Mouse (Mus musculus): ENCODE measurements at regions not wholly inside any gene's neighbourhood (a gene's known extent, or its start where the extent isn't known, plus 50 kb on each side); places are given as distances from the start of the nearest gene placed in this dataset.

- no peak for DNase-seq (ENCODE audit: low spot score)
- 89% methylated on average over 1 of the region's 1 CpGs for WGBS
- Histone ChIP-seq H3K27me3 (ENCODE audit: control insufficient read depth, insufficient read depth, low read length) (no peaks in the 10 kb centered on the region), H3K4me1 (ENCODE audit: control insufficient read depth, insufficient read depth) (no peaks in the 10 kb centered on the region), H3K9me3 (replicated peaks; ENCODE audit: control insufficient read depth, low read length) (no peaks in the 10 kb centered on the region), H3K4me3 (ENCODE audit: low read depth, low read length) (no peak overlapping the region), H3K36me3 (replicated peaks; ENCODE audit: control insufficient read depth, insufficient read depth, low read length) (no peaks in the 10 kb centered on the region), H3K9ac (replicated peaks; ENCODE audit: low read depth, low read length) (no peak overlapping the region), H3K4me2 (ENCODE audit: low read depth, low read length) (no peak overlapping the region), H3K27ac (ENCODE audit: low read depth) (no peak overlapping the region)
- ATAC-seq (ENCODE audit: insufficient read depth, low read depth), result no peak
- no peak for TF ChIP-seq EP300 (IDR thresholded peaks at IDR 0.05; ENCODE audit: low read depth)
- no peak for TF ChIP-seq CTCF (IDR thresholded peaks at IDR 0.05; ENCODE audit: low read depth)
These were observed 714.2 kb upstream of the Nrsn1 start for GRCm38 (mm10) chr13:25984535-25984934.

- DNase-seq (ENCODE audit: low spot score) (no peak), ATAC-seq (ENCODE audit: insufficient read depth, low read depth) (no peak)
- no peak overlapping the region for H3K4me2 ChIP-seq (ENCODE audit: low read depth, low read length)
- no peaks in the 10 kb centered on the region for H3K27me3 ChIP-seq (ENCODE audit: control insufficient read depth, insufficient read depth, low read length)
- H3K27ac ChIP-seq (ENCODE audit: low read depth), result no peak overlapping the region
- no peak overlapping the region for H3K9ac ChIP-seq (replicated peaks; ENCODE audit: low read depth, low read length)
- H3K4me3 ChIP-seq (ENCODE audit: low read depth, low read length), result no peak overlapping the region
- no peaks in the 10 kb centered on the region for H3K36me3 ChIP-seq (replicated peaks; ENCODE audit: control insufficient read depth, insufficient read depth, low read length)
- 48% methylated on average over 1 of the region's 1 CpGs for WGBS
- H3K4me1 ChIP-seq (ENCODE audit: control insufficient read depth, insufficient read depth), result no peaks in the 10 kb centered on the region
- TF ChIP-seq CTCF (IDR thresholded peaks at IDR 0.05; ENCODE audit: low read depth) (no peak), EP300 (IDR thresholded peaks at IDR 0.05; ENCODE audit: low read depth) (no peak)
- no peaks in the 10 kb centered on the region for H3K9me3 ChIP-seq (replicated peaks; ENCODE audit: control insufficient read depth, low read length)
These were observed 713.4 kb upstream of the Nrsn1 start for GRCm38 (mm10) chr13:25983659-25984058.

- 53% methylated on average over 1 of the region's 1 CpGs for WGBS
- TF ChIP-seq EP300 (IDR thresholded peaks at IDR 0.05; ENCODE audit: low read depth) (no peak), CTCF (IDR thresholded peaks at IDR 0.05; ENCODE audit: low read depth) (no peak)
- Histone ChIP-seq H3K9ac (replicated peaks; ENCODE audit: low read depth, low read length) (no peak overlapping the region), H3K27ac (ENCODE audit: low read depth) (no peak overlapping the region), H3K4me1 (ENCODE audit: control insufficient read depth, insufficient read depth) (no peaks in the 10 kb centered on the region), H3K27me3 (ENCODE audit: control insufficient read depth, insufficient read depth, low read length) (no peaks in the 10 kb centered on the region), H3K4me2 (ENCODE audit: low read depth, low read length) (no peak overlapping the region), H3K4me3 (ENCODE audit: low read depth, low read length) (no peak overlapping the region), H3K9me3 (replicated peaks; ENCODE audit: control insufficient read depth, low read length) (no peaks in the 10 kb centered on the region), H3K36me3 (replicated peaks; ENCODE audit: control insufficient read depth, insufficient read depth, low read length) (no peaks in the 10 kb centered on the region)
- DNase-seq (ENCODE audit: low spot score), result no peak
- ATAC-seq (ENCODE audit: insufficient read depth, low read depth), result no peak
These were observed 708.3 kb upstream of the Nrsn1 start for GRCm38 (mm10) chr13:25978648-25979047.

GRCm38 (mm10) chr13:25958592-25958991 is 688.3 kb upstream of the Nrsn1 start:
- H3K4me2 ChIP-seq (ENCODE audit: low read depth, low read length), result no peak overlapping the region
- no peak for ATAC-seq (ENCODE audit: insufficient read depth, low read depth)
- no peak overlapping the region for H3K9ac ChIP-seq (replicated peaks; ENCODE audit: low read depth, low read length)
- H3K27me3 ChIP-seq (ENCODE audit: control insufficient read depth, insufficient read depth, low read length), result no peaks in the 10 kb centered on the region
- H3K27ac ChIP-seq (ENCODE audit: low read depth), result no peak overlapping the region
- H3K9me3 ChIP-seq (replicated peaks; ENCODE audit: control insufficient read depth, low read length), result no peaks in the 10 kb centered on the region
- H3K36me3 ChIP-seq (replicated peaks; ENCODE audit: control insufficient read depth, insufficient read depth, low read length), result no peaks in the 10 kb centered on the region
- no peak for DNase-seq (ENCODE audit: low spot score)
- H3K4me1 ChIP-seq (ENCODE audit: control insufficient read depth, insufficient read depth), result peaks cover 11% of the 10 kb centered on the region; the same call in 1 of the 2 replicates
- H3K4me3 ChIP-seq (ENCODE audit: low read depth, low read length), result no peak overlapping the region
- TF ChIP-seq CTCF (IDR thresholded peaks at IDR 0.05; ENCODE audit: low read depth) (no peak), EP300 (IDR thresholded peaks at IDR 0.05; ENCODE audit: low read depth) (no peak)

- no peak for TF ChIP-seq EP300 (IDR thresholded peaks at IDR 0.05; ENCODE audit: low read depth)
- no peak for TF ChIP-seq CTCF (IDR thresholded peaks at IDR 0.05; ENCODE audit: low read depth)
- no peak for DNase-seq (ENCODE audit: low spot score)
- ATAC-seq (ENCODE audit: insufficient read depth, low read depth), result no peak
- Histone ChIP-seq H3K9me3 (replicated peaks; ENCODE audit: control insufficient read depth, low read length) (no peaks in the 10 kb centered on the region), H3K36me3 (replicated peaks; ENCODE audit: control insufficient read depth, insufficient read depth, low read length) (no peaks in the 10 kb centered on the region), H3K4me2 (ENCODE audit: low read depth, low read length) (no peak overlapping the region), H3K4me1 (ENCODE audit: control insufficient read depth, insufficient read depth) (peaks cover 11% of the 10 kb centered on the region; the same call in 1 of the 2 replicates), H3K4me3 (ENCODE audit: low read depth, low read length) (no peak overlapping the region), H3K27me3 (ENCODE audit: control insufficient read depth, insufficient read depth, low read length) (no peaks in the 10 kb centered on the region), H3K27ac (ENCODE audit: low read depth) (no peak overlapping the region), H3K9ac (replicated peaks; ENCODE audit: low read depth, low read length) (no peak overlapping the region)
- 58% methylated on average over 4 of the region's 4 CpGs for WGBS
These were observed 687.8 kb upstream of the Nrsn1 start for GRCm38 (mm10) chr13:25958153-25958466.

GRCm38 (mm10) chr13:25957451-25958152 is 687.3 kb upstream of the Nrsn1 start:
- ATAC-seq (ENCODE audit: insufficient read depth, low read depth) (no peak), DNase-seq (ENCODE audit: low spot score) (no peak)
- no peak overlapping the region for H3K4me3 ChIP-seq (ENCODE audit: low read depth, low read length)
- TF ChIP-seq EP300 (IDR thresholded peaks at IDR 0.05; ENCODE audit: low read depth), result no peak
- no peak for TF ChIP-seq CTCF (IDR thresholded peaks at IDR 0.05; ENCODE audit: low read depth)
- H3K36me3 ChIP-seq (replicated peaks; ENCODE audit: control insufficient read depth, insufficient read depth, low read length), result no peaks in the 10 kb centered on the region
- H3K9ac ChIP-seq (replicated peaks; ENCODE audit: low read depth, low read length), result no peak overlapping the region
- H3K4me2 ChIP-seq (ENCODE audit: low read depth, low read length), result no peak overlapping the region
- H3K4me1 ChIP-seq (ENCODE audit: control insufficient read depth, insufficient read depth), result peaks cover 11% of the 10 kb centered on the region; the same call in 1 of the 2 replicates
- no peaks in the 10 kb centered on the region for H3K9me3 ChIP-seq (replicated peaks; ENCODE audit: control insufficient read depth, low read length)
- WGBS, result 44% methylated on average over 4 of the region's 4 CpGs
- H3K27ac ChIP-seq (ENCODE audit: low read depth), result no peak overlapping the region
- H3K27me3 ChIP-seq (ENCODE audit: control insufficient read depth, insufficient read depth, low read length), result no peaks in the 10 kb centered on the region

All from heart, postnatal 0 days (tissue).